Mouse (Mus musculus): ENCODE measurements around the gene Gm28168. TPM values are rescaled to one million over a fixed set of nuclear protein-coding genes. Genes with fewer than 3 reads are reported as not detected.

Gene Gm28168
- polyA plus RNA-seq (2017; shearing (Covaris generic)), result under 1 TPM in 1 of 2 experiments, not detected in 1; 0.26 TPM

DNA sequence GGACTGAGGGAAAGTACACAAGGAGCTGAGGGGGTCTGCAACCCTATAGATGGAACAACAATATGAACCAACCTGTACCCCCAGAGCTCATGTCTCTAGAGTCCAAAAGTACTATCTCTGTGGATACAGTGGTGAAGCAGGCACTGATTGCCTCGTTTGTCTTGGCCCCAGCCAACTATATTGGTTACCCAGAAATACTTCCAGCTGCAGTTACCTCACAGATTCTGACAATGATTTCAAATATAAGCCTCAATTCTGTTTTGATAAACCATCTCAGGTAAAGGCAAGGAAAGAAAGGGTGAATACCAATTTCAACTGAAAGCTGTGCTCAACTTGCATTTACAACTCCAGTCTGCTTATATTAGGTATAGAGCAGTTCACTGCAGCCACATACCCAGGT lies at the start of gene Gm28168:
TSS of gene Gm28168 (plus strand) at position 301 of the 400 bp plus-strand sequence.

DNA sequence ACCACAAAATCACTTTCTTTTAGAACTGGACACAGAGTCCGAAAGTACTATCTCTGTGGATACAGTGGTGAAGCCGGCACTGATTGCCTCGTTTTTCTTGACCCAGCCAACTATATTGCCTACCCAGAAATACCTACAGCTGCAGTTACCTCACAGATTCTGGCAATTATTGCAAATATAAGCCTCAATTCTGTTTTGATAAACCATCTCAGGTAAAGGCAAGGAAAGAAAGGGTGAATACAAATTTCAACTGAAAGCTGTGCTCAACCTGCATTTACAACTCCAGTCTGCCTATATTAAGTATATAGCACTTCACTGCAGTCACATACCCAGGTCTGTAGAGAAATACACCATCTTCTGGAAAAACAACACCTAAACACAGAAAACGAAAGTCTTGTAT lies 37.8 kb downstream of the Gm28168 start, which contains the start of gene Gm7145:
TSS of gene Gm7145 (plus strand) at position 301 of the 400 bp plus-strand sequence.

Other genes with a start within 250 kb of the Gm28168 start
- not detected for gene Gm28363, start 230.9 kb upstream of the Gm28168 start, polyA plus RNA-seq (2017; shearing (Covaris generic))
- gene B020011L13Rik, start 146.9 kb upstream of the Gm28168 start, polyA plus RNA-seq (2017; shearing (Covaris generic)), result not detected
- not detected for gene Gm28360, start 97.9 kb upstream of the Gm28168 start, polyA plus RNA-seq (2017; shearing (Covaris generic))
- under 1 TPM in 1 of 2 experiments, not detected in 1; 0.18 TPM for gene Gm7145, start 37.9 kb downstream of the Gm28168 start, polyA plus RNA-seq (2017; shearing (Covaris generic))
- not detected for gene Gm29106, start 248.5 kb downstream of the Gm28168 start, polyA plus RNA-seq (2017; shearing (Covaris generic))

All from activated CD4-positive, CD25-positive, alpha-beta regulatory T cell (primary cell).